Comparison of ENCODE assay signal across 9 mouse cellular contexts in the genomic region with DNA sequence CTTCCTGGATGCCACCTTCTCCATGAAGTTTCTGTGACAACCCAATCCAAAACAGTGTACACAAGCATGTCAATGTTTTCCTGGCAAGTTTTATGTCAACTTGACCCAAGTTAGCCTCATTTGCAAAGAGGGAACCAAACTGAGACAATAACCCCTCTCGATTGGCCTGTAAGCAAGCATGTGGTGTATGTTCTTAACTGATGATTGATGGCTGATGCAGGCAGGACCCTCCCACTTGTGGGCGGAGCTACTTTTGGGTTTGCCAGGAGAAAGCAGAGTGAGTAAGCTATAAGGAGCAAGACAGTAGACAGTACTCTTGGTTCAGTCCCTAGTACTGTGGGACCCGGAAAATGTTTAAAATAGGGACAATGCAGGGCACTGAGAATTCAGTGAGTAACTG. TPM values are rescaled to one million over a fixed set of nuclear protein-coding genes. Genes with fewer than 3 reads are reported as not detected.
A peak's percentile ranks its signal among the peaks of the same experiment; 100 is the strongest.
DNase-seq lines count a peak whose midpoint lies in the region; ATAC-seq lines count a peak whose summit lies in the region.
"Had no signal": no experiment of that assay in that cellular context is flagged by ENCODE, and none has a peak within 500 bp of the region (broad histone marks: within the 10 kb centered on the region; RNA-seq: fewer than 3 reads in every experiment).

No protein-coding gene starts in this region.

- H3K27me3 ChIP-seq in intestine, embryonic 15.5 days (replicated peaks) = no peaks in the 10 kb centered on the region

- no peak overlapping the region for H3K9ac ChIP-seq in intestine, embryonic 15.5 days

- H3K4me3 ChIP-seq in intestine, embryonic 15.5 days (replicated peaks) = no peak overlapping the region
- H3K4me3 ChIP-seq: megakaryocyte, embryonic 14.5 days had no signal

- no peaks in the 10 kb centered on the region for H3K9me3 ChIP-seq in intestine, embryonic 15.5 days
- H3K9me3 ChIP-seq: megakaryocyte, embryonic 14.5 days had no signal

- 49% methylated on average over 3 of the region's 3 CpGs for WGBS in intestine, embryonic 15.5 days

- no peaks in the 10 kb centered on the region for H3K36me3 ChIP-seq in intestine, embryonic 15.5 days

- DNase-seq in ovary, postnatal 36 days (ENCODE audit: low spot score) = peak; percentile 36
- DNase-seq in ovary, postnatal 14 days (ENCODE audit: low spot score) = no peak
- DNase-seq in c-Kit-positive CD71-negative TER-119-negative erythroid progenitor cells, embryonic 14.5 days (ENCODE audit: low read depth) = peak; percentile 67
- DNase-seq in naive thymus-derived CD4-positive, alpha-beta T cell, adult 2 months (ENCODE audit: low read depth) = peak; percentile 13
- DNase-seq in cerebellum, postnatal 36 days = no peak
- DNase-seq in frontal cortex, postnatal 36 days (ENCODE audit: low spot score in 2 of 2) = no peak

- H3K4me1 ChIP-seq in intestine, embryonic 15.5 days (replicated peaks) = no peaks in the 10 kb centered on the region

- peak; percentile 41; the same call in 1 of the 2 replicates for ATAC-seq in intestine, embryonic 15.5 days

- no peak overlapping the region for H3K4me2 ChIP-seq in intestine, embryonic 15.5 days (replicated peaks)

- no peak overlapping the region for H3K27ac ChIP-seq in intestine, embryonic 15.5 days

RNA-seq across cellular contexts. Expression of gene Cela2a, which starts 3.0 kb away (rescaled TPM):
- polyA plus RNA-seq in intestine, embryonic 15.5 days (2015; fragmentation: Nextera tagmentation; extraction: Ambion mirVana) = 131 and 571 TPM in 2 replicates
- polyA plus RNA-seq: kidney, embryonic 16.5 days had no signal

RNA-seq across cellular contexts. Expression of gene Ctrc, which starts 23.2 kb away (rescaled TPM):
- 0.45 and 0.97 TPM in 2 replicates for polyA plus RNA-seq in intestine, embryonic 15.5 days (2015; fragmentation: Nextera tagmentation; extraction: Ambion mirVana)
- polyA plus RNA-seq: kidney, embryonic 16.5 days had no signal

RNA-seq across cellular contexts. Expression of gene Casp9, which starts 29.6 kb away (rescaled TPM):
- 21.8 and 22.2 TPM in 2 replicates for polyA plus RNA-seq in intestine, embryonic 15.5 days (2015; fragmentation: Nextera tagmentation; extraction: Ambion mirVana)

RNA-seq across cellular contexts. Expression of gene Dnajc16, which starts 32.2 kb away (rescaled TPM):
- 4.2 and 4.4 TPM in 2 replicates for polyA plus RNA-seq in intestine, embryonic 15.5 days (2015; fragmentation: Nextera tagmentation; extraction: Ambion mirVana)

RNA-seq across cellular contexts. Expression of gene Efhd2, which starts 51.7 kb away (rescaled TPM):
- polyA plus RNA-seq in intestine, embryonic 15.5 days (2015; fragmentation: Nextera tagmentation; extraction: Ambion mirVana) = 136 and 138 TPM in 2 replicates

Comparison
In these comparisons a context has a peak if more than half of its experiments do, and no peak if none do; other contexts are left out.
1. DNase-seq: peak in ovary, postnatal 36 days (single experiment), c-Kit-positive CD71-negative TER-119-negative erythroid progenitor cells, embryonic 14.5 days (single experiment) and naive thymus-derived CD4-positive, alpha-beta T cell, adult 2 months (single experiment); none in ovary, postnatal 14 days (single experiment), cerebellum, postnatal 36 days (0 of 2) and frontal cortex, postnatal 36 days (0 of 2).